Mouse (Mus musculus): ENCODE data around the gene Cntn2. TPM values are rescaled to one million over a fixed set of nuclear protein-coding genes. Genes with fewer than 3 reads are reported as not detected.
"Not testable (repeated sequence)": the region's sequence is repeated elsewhere in the genome, so short reads cannot be mapped to it uniquely, and the experiment has no call there.

The Cntn2 gene
- total RNA-seq, 2 experiments from 2014 or later: 68.0 to 84.8 TPM

GRCm38 (mm10) chr1:132512106-132512505, 30.9 kb downstream of the Cntn2 start:
- DNase-seq (ENCODE audit: low spot score in 2 of 2): no peak

GRCm38 (mm10) chr1:132511521-132511920, 31.5 kb downstream of the Cntn2 start:
- no peak for DNase-seq (ENCODE audit: low spot score in 2 of 2)

GRCm38 (mm10) chr1:132509771-132510170, 33.3 kb downstream of the Cntn2 start:
- DNase-seq (ENCODE audit: low spot score in 2 of 2): no peak

GRCm38 (mm10) chr1:132506656-132507055, 36.4 kb downstream of the Cntn2 start:
- DNase-seq (ENCODE audit: low spot score in 2 of 2): no peak

GRCm38 (mm10) chr1:132506058-132506457, 37.0 kb downstream of the Cntn2 start, which contains the start of gene Tmem81:
TSS of gene Tmem81 (plus strand) at chr1:132506230.
- DNase-seq (ENCODE audit: low spot score in 2 of 2): peak in 1 of 2 experiments; percentile 43

GRCm38 (mm10) chr1:132505155-132505554, 37.9 kb downstream of the Cntn2 start:
- DNase-seq (ENCODE audit: low spot score in 2 of 2): peak in 1 of 2 experiments; percentile 63

- no peak for DNase-seq (ENCODE audit: low spot score in 2 of 2)
These were observed 42.5 kb downstream of the Cntn2 start for GRCm38 (mm10) chr1:132500535-132500934.

GRCm38 (mm10) chr1:132483759-132484158, 59.3 kb downstream of the Cntn2 start:
- DNase-seq (ENCODE audit: low spot score in 2 of 2): no peak

- DNase-seq (ENCODE audit: low spot score in 2 of 2): no peak
These were observed 59.8 kb downstream of the Cntn2 start for GRCm38 (mm10) chr1:132483234-132483633.

GRCm38 (mm10) chr1:132481619-132482018, 61.4 kb downstream of the Cntn2 start:
- DNase-seq (ENCODE audit: low spot score in 2 of 2): no peak

GRCm38 (mm10) chr1:132479438-132479837, 63.6 kb downstream of the Cntn2 start:
- no peak for DNase-seq (ENCODE audit: low spot score in 2 of 2)

- peak; percentile 71 to 91 for DNase-seq (ENCODE audit: low spot score in 2 of 2)
These were observed 65.9 kb downstream of the Cntn2 start, which contains the start of gene Rbbp5 for GRCm38 (mm10) chr1:132476928-132477691. TSS of gene Rbbp5 (plus strand) at chr1:132477365.

GRCm38 (mm10) chr1:132476575-132476927, 66.5 kb downstream of the Cntn2 start:
- DNase-seq (ENCODE audit: low spot score in 2 of 2): no peak

GRCm38 (mm10) chr1:132474496-132474895, 68.6 kb downstream of the Cntn2 start:
- peak in 1 of 2 experiments; percentile 55 for DNase-seq (ENCODE audit: low spot score in 2 of 2)

- DNase-seq (ENCODE audit: low spot score in 2 of 2): no peak
These were observed 70.5 kb downstream of the Cntn2 start for GRCm38 (mm10) chr1:132472537-132472936.

GRCm38 (mm10) chr1:132471499-132471898, 71.6 kb downstream of the Cntn2 start:
- DNase-seq (ENCODE audit: low spot score in 2 of 2): no peak

GRCm38 (mm10) chr1:132471032-132471431, 72.0 kb downstream of the Cntn2 start:
- DNase-seq (ENCODE audit: low spot score in 2 of 2): no peak

GRCm38 (mm10) chr1:132470031-132470430, 73.0 kb downstream of the Cntn2 start:
- not testable (repeated sequence) for DNase-seq (ENCODE audit: low spot score in 2 of 2)

GRCm38 (mm10) chr1:132469519-132469918, 73.5 kb downstream of the Cntn2 start:
- DNase-seq (ENCODE audit: low spot score in 2 of 2): no peak

GRCm38 (mm10) chr1:132468926-132469325, 74.1 kb downstream of the Cntn2 start:
- no peak for DNase-seq (ENCODE audit: low spot score in 2 of 2)

GRCm38 (mm10) chr1:132464651-132465050, 78.4 kb downstream of the Cntn2 start:
- DNase-seq (ENCODE audit: low spot score in 2 of 2): no peak

Data from layer of hippocampus, adult 18-20 months (tissue).